Mouse (Mus musculus) neural tube, embryonic 11.5 days (tissue): ENCODE measurements around the gene Gpm6b. TPM values are rescaled to one million over a fixed set of nuclear protein-coding genes. Genes with fewer than 3 reads are reported as not detected.

Experiments
- ATAC-seq: fragments of 200-750 bp; cut with Nextera tagmentation; 2 replicates; pipeline ENCODE4 v1.8.0; 2017; ENCODE audit warnings: moderate number of reproducible peaks, mild to moderate bottlenecking, moderate TSS enrichment, moderate library complexity; ENCODE audit not compliant: insufficient read depth, low FRiP score, low TSS enrichment
- DNase-seq: peaks from one replicate; pipeline ENCODE4 v3.0.0-alpha.2; 2015; ENCODE audit warnings: low spot score
- H3K27ac ChIP-seq: fragments of 300-500 bp; sonication (generic); 2 replicates; pipeline ENCODE4 v1.5.1; 2014; ENCODE audit warnings: low read depth, mild to moderate bottlenecking, low read length
- H3K27me3 ChIP-seq: fragments of 300-500 bp; sonication (generic); 2 replicates; pipeline ENCODE4 v1.6.1; 2014; ENCODE audit warnings: mild to moderate bottlenecking, low read length, mixed read lengths; ENCODE audit not compliant: control insufficient read depth, insufficient read depth
- H3K36me3 ChIP-seq: fragments of 300-500 bp; sonication (generic); 2 replicates; pipeline ENCODE4 v1.6.1; 2014; ENCODE audit warnings: mild to moderate bottlenecking, low read length, moderate library complexity, mixed read lengths; ENCODE audit not compliant: control insufficient read depth, insufficient read depth
- H3K4me1 ChIP-seq: fragments of 300-500 bp; sonication (generic); 2 replicates; pipeline ENCODE4 v1.6.1; 2014; ENCODE audit warnings: low read length, mixed read lengths; ENCODE audit not compliant: control insufficient read depth, insufficient read depth
- H3K4me2 ChIP-seq: fragments of 300-500 bp; sonication (generic); 2 replicates; pipeline ENCODE4 v1.6.1; 2014; ENCODE audit warnings: low read depth, mild to moderate bottlenecking, moderate library complexity
- H3K4me3 ChIP-seq: fragments of 300-500 bp; sonication (generic); 2 replicates; pipeline ENCODE4 v1.5.1; 2014; ENCODE audit warnings: low read depth, low read length
- H3K9ac ChIP-seq: fragments of 300-500 bp; sonication (generic); 2 replicates; pipeline ENCODE4 v1.6.1; 2014; ENCODE audit warnings: mild to moderate bottlenecking, low read length
- H3K9me3 ChIP-seq: fragments of 300-500 bp; sonication (generic); 2 replicates; pipeline ENCODE4 v1.6.1; 2016; ENCODE audit warnings: low read length; ENCODE audit not compliant: control insufficient read depth
- WGBS: fragments of 180-500 bp; shearing (Covaris S2); extraction: QIAGEN DNeasy Blood & Tissue Kit; methylation state at CpG from one replicate; pipeline ENCODE4 v1.1.7; 2014; 5-methylcytosine and 5-hydroxymethylcytosine counted together
- polyA plus RNA-seq: library from polyadenylated mRNA; unstranded; fragments of >200 nt; fragmentation: Nextera tagmentation; extraction: Ambion mirVana; gene quantifications from 2 replicates; pipeline ENCODE4 v1.2.1, GENCODE M21; 2014

Gene Gpm6b
- polyA plus RNA-seq, 1 experiment from 2014 or later = 112 TPM

DNA sequence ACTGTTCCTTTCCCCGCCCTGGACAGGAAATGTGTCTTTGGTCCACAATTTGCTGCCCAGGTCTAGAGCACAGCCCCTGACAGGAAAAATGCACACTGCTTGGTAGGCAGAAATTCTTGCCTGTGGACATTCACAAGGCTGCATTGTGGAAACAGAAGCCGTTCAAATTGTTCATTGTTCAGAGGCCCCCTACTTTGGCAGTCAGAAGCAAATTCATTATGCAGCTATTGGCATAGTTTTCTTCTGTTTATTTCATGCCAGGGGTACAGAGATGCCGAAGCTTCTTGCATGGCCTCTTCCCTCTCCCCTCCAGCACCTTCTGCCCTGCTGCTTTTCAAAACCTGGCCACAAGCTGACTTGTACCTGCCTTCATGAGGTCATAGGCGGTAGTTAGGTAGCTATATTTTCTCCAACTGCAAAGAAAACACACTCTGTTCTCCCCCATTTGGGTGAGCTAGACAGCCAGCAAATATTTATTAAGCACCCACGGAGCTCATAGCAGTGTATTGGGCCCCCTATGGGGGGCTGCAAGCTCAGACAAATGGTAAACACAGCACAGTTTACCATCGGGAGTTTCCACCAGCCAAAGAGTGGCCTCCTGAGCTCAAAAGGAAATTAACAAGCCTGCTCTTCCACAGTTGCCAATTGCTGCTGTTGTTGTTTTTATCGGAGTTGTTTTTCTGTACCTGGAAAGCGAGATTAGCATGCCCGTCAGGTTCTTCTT, 48.2 kb downstream of the Gpm6b start:
- H3K27me3 ChIP-seq = no peaks in the 10 kb centered on the region; the same call in 1 of the 2 replicates
- H3K9me3 ChIP-seq = no peaks in the 10 kb centered on the region
- peaks cover 2% of the 10 kb centered on the region; the same call in 1 of the 2 replicates for H3K4me1 ChIP-seq
- H3K4me2 ChIP-seq = no peak overlapping the region
- no peak overlapping the region for H3K27ac ChIP-seq
- 56% methylated on average over 9 of the region's 9 CpGs for WGBS
- H3K9ac ChIP-seq = no peak overlapping the region
- no peak for DNase-seq
- H3K36me3 ChIP-seq = no peaks in the 10 kb centered on the region
- no peak for ATAC-seq
- no peak overlapping the region for H3K4me3 ChIP-seq

DNA sequence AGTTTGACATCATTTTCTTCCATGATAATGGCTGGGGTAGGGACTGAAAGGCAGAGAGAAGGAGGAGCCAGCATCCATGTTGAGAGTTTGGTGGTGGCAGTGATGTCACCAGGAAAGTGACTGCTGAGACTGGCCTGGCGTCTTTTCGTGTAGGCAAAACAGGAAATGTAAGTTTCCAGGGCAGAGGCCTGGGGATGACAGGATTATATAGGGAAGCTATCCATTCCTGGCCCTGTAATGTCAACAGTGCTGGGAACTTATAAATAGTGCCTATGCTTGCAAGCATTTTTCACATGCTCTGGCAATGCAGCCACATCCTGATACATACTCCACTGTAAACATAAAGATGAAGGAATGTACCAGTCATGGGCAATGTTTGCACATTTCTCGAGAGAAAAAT, 52.6 kb downstream of the Gpm6b start:
- H3K27me3 ChIP-seq = no peaks in the 10 kb centered on the region; the same call in 1 of the 2 replicates

DNA sequence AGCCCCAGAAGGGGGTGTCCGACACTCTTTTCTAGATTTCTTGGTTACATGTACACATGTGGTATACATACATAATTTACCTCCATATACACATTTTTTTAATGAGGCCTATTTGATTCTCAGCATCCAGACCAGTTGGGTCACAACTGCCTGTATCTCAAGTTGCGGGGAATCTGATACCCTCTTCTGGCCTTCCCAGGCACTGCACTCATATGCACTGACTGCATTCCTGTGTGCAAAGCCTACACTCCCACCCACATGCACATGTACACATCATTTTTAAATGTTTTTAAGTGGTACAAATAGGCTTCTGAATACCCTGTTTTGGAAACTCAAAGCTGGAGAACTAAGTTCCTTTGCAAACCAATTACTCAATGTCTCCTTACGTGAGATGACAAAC, 54.8 kb downstream of the Gpm6b start:
- DNase-seq (no peak), ATAC-seq (no peak)
- no peak overlapping the region for H3K4me3 ChIP-seq
- WGBS = 83% methylated on average over 3 of the region's 3 CpGs
- H3K9ac ChIP-seq = no peak overlapping the region
- no peaks in the 10 kb centered on the region for H3K9me3 ChIP-seq
- H3K27me3 ChIP-seq = no peaks in the 10 kb centered on the region
- H3K36me3 ChIP-seq = no peaks in the 10 kb centered on the region
- H3K4me2 ChIP-seq = no peak overlapping the region
- H3K27ac ChIP-seq = no peak overlapping the region
- H3K4me1 ChIP-seq = no peaks in the 10 kb centered on the region

More for the DNA sequence above, 52.6 kb downstream of the Gpm6b start:
- Histone ChIP-seq H3K9me3 (no peaks in the 10 kb centered on the region), H3K4me2 (no peak overlapping the region), H3K9ac (no peak overlapping the region), H3K4me1 (peaks cover 2% of the 10 kb centered on the region; the same call in 1 of the 2 replicates), H3K36me3 (no peaks in the 10 kb centered on the region), H3K4me3 (no peak overlapping the region), H3K27ac (no peak overlapping the region)
- 84% methylated on average over 3 of the region's 3 CpGs for WGBS
- DNase-seq = no peak
- ATAC-seq = no peak

DNA sequence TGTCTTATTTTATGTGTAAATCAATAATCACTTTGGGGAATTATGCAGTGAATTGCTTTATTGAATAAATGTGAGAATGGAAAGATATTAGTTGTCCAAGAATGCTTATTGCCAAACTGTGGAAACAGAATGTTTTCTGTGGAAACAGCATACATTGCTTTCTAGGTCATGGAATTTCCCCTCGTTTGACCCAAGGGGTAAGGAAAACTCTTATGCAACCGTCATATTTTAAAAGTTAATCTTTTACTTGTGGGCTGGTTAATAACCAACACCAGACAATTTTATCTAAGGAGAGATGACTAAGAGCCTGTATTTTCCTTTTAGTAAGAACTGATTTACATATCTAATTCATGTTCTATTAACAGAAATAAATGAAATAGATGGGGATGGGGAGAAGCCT, 64.1 kb downstream of the Gpm6b start:
- Histone ChIP-seq H3K27me3 (0 out of 2 replicates have a peak, but pooled peaks cover 3% of the 10 kb centered on the region), H3K4me2 (no peak overlapping the region), H3K36me3 (no peaks in the 10 kb centered on the region), H3K4me1 (no peaks in the 10 kb centered on the region), H3K4me3 (no peak overlapping the region), H3K9ac (no peak overlapping the region), H3K27ac (no peak overlapping the region), H3K9me3 (no peaks in the 10 kb centered on the region)
- DNase-seq (no peak), ATAC-seq (no peak)
- WGBS = 81% methylated on average over 2 of the region's 2 CpGs

- no peak overlapping the region for H3K4me2 ChIP-seq
- no peak overlapping the region for H3K9ac ChIP-seq
- H3K4me3 ChIP-seq = no peak overlapping the region
- DNase-seq (no peak), ATAC-seq (no peak)
- no peak overlapping the region for H3K27ac ChIP-seq
- H3K27me3 ChIP-seq = 0 out of 2 replicates have a peak, but pooled peaks cover 3% of the 10 kb centered on the region
- H3K9me3 ChIP-seq = no peaks in the 10 kb centered on the region
- WGBS = 81% methylated on average over 2 of the region's 2 CpGs
- no peaks in the 10 kb centered on the region for H3K4me1 ChIP-seq
- no peaks in the 10 kb centered on the region for H3K36me3 ChIP-seq
These were observed 65.6 kb downstream of the Gpm6b start for GRCm38 (mm10) chrX:166304355-166304754.

- DNase-seq = no peak
These were observed 68.9 kb downstream of the Gpm6b start for GRCm38 (mm10) chrX:166307437-166308222.

GRCm38 (mm10) chrX:166308798-166309197, 70.1 kb downstream of the Gpm6b start:
- no peaks in the 10 kb centered on the region for H3K27me3 ChIP-seq
- H3K36me3 ChIP-seq = no peaks in the 10 kb centered on the region
- DNase-seq (no peak), ATAC-seq (no peak)
- no peak overlapping the region for H3K9ac ChIP-seq
- H3K4me1 ChIP-seq = no peaks in the 10 kb centered on the region
- 44% methylated on average over 1 of the region's 1 CpGs for WGBS
- no peak overlapping the region for H3K4me3 ChIP-seq
- no peak overlapping the region for H3K4me2 ChIP-seq
- H3K9me3 ChIP-seq = no peaks in the 10 kb centered on the region
- no peak overlapping the region for H3K27ac ChIP-seq

More at GRCm38 (mm10) chrX:166307437-166308222, 68.9 kb downstream of the Gpm6b start:
- WGBS = 83% methylated on average over 7 of the region's 7 CpGs
- H3K36me3 ChIP-seq = no peaks in the 10 kb centered on the region
- no peaks in the 10 kb centered on the region for H3K9me3 ChIP-seq
- H3K27ac ChIP-seq = no peak overlapping the region
- no peaks in the 10 kb centered on the region for H3K4me1 ChIP-seq
- H3K9ac ChIP-seq = no peak overlapping the region
- H3K4me2 ChIP-seq = no peak overlapping the region
- ATAC-seq = no peak
- no peak overlapping the region for H3K4me3 ChIP-seq
- H3K27me3 ChIP-seq = no peaks in the 10 kb centered on the region

- H3K4me1 ChIP-seq = no peaks in the 10 kb centered on the region
- H3K27ac ChIP-seq = no peak overlapping the region
- WGBS = 88% methylated on average over 1 of the region's 1 CpGs
- H3K4me2 ChIP-seq = no peak overlapping the region
- no peak for ATAC-seq
- H3K27me3 ChIP-seq = no peaks in the 10 kb centered on the region
- DNase-seq = no peak
- no peaks in the 10 kb centered on the region for H3K36me3 ChIP-seq
- no peak overlapping the region for H3K4me3 ChIP-seq
- H3K9ac ChIP-seq = no peak overlapping the region
- H3K9me3 ChIP-seq = no peaks in the 10 kb centered on the region
These were observed 76.5 kb downstream of the Gpm6b start for GRCm38 (mm10) chrX:166315251-166315650.
